Mouse (Mus musculus) midbrain, embryonic 12.5 days (tissue): ENCODE measurements around the gene Kcnc1. TPM values are rescaled to one million over a fixed set of nuclear protein-coding genes. Genes with fewer than 3 reads are reported as not detected.

Source experiments
- ATAC-seq: fragments of 200-750 bp; cut with Nextera tagmentation; 2 replicates; pipeline ENCODE4 v1.8.0; 2017; ENCODE audit warnings: low read depth, moderate TSS enrichment, moderate library complexity; ENCODE audit not compliant: low FRiP score
- H3K27ac ChIP-seq: fragments of 300-500 bp; sonication (generic); replicated peaks from 2 replicates; pipeline ENCODE4 v1.5.1; 2016; ENCODE audit warnings: mild to moderate bottlenecking
- H3K27me3 ChIP-seq: fragments of 300-500 bp; sonication (generic); 2 replicates; pipeline ENCODE4 v1.6.1; 2016; ENCODE audit warnings: mild to moderate bottlenecking
- H3K36me3 ChIP-seq: fragments of 300-500 bp; sonication (generic); 2 replicates; pipeline ENCODE4 v1.6.1; 2016
- H3K4me1 ChIP-seq: fragments of 300-500 bp; sonication (generic); 2 replicates; pipeline ENCODE4 v1.6.1; 2016
- H3K4me2 ChIP-seq: fragments of 300-500 bp; sonication (generic); replicated peaks from 2 replicates; pipeline ENCODE4 v1.6.1; 2016; ENCODE audit warnings: mild to moderate bottlenecking, moderate library complexity
- H3K4me3 ChIP-seq: fragments of 300-500 bp; sonication (generic); 2 replicates; pipeline ENCODE4 v1.5.1; 2016; ENCODE audit warnings: mild to moderate bottlenecking
- H3K9ac ChIP-seq: fragments of 300-500 bp; sonication (generic); replicated peaks from 2 replicates; pipeline ENCODE4 v1.6.1; 2016; ENCODE audit warnings: mild to moderate bottlenecking, moderate library complexity
- H3K9me3 ChIP-seq: fragments of 300-500 bp; sonication (generic); 2 replicates; pipeline ENCODE4 v1.6.1; 2016; ENCODE audit warnings: mild to moderate bottlenecking
- WGBS: fragments of 180-500 bp; shearing (Covaris S2); methylation state at CpG from one replicate; pipeline ENCODE4 v1.1.7; 2016; 5-methylcytosine and 5-hydroxymethylcytosine counted together
- polyA plus RNA-seq: library from polyadenylated mRNA; unstranded; fragments of >200 nt; fragmentation: Nextera tagmentation; extraction: Ambion mirVana; gene quantifications from 2 replicates; pipeline ENCODE4 v1.2.1, GENCODE M21; 2016

The Kcnc1 gene
- polyA plus RNA-seq, 1 experiment from 2014 or later = 7.1 TPM

DNA sequence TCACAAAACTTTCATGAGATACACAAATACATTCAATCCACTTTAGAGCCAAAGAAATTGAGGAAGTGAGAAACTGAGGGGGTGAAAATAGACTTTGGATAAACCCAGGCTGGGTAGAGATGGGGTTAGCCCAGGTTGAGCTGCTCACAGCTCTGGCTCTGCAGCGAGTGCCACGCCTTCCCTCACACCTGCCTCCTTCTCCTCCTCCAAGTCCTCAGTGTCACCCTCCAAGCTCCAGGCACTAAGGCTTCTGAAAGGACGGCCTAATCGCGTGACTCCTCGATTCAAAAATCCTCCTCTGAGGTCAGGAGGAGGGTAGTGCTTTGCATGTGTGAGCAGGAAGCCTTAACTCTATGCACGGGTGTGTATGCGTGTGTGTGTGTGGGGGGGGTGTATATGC is 66.8 kb downstream of the Kcnc1 start:
- H3K4me1 ChIP-seq = peaks cover 7% of the 10 kb centered on the region
- no peak for ATAC-seq
- no peak overlapping the region for H3K27ac ChIP-seq
- no peak overlapping the region for H3K4me3 ChIP-seq
- H3K9ac ChIP-seq = no peak overlapping the region
- H3K36me3 ChIP-seq = no peaks in the 10 kb centered on the region
- H3K4me2 ChIP-seq = no peak overlapping the region
- H3K9me3 ChIP-seq = 0 out of 2 replicates have a peak, but pooled peaks cover 3% of the 10 kb centered on the region
- 88% methylated on average over 8 of the region's 8 CpGs for WGBS
- no peaks in the 10 kb centered on the region for H3K27me3 ChIP-seq

DNA sequence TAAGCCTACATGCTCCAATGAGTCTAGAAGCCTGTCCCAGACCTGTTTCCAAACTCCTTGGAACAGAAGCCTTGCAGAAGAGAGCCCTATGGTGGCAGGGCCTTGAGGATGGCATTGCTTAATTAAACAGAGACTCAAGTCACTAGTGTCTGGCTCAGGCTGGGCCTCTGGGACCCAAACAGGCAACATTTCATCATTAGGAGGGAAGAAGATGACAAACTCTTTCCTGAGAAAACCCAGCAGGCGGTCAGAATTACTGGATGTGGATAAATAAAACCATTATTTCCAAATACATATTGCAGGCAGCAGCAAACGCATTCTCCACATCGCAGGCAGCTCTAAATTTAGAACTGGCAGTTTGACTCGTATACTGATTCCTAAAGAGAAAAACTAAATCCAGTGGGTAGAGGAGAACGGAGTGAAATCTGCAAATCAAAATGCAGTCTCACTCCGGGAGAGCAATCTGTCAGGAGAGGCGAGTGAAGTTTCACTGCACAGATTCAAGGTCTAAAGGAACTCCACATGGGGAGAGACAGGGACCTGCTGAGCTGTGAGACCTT is 70.2 kb downstream of the Kcnc1 start:
- Histone ChIP-seq H3K9ac (no peak overlapping the region), H3K27me3 (no peaks in the 10 kb centered on the region), H3K4me1 (no peaks in the 10 kb centered on the region), H3K4me2 (no peak overlapping the region), H3K9me3 (no peaks in the 10 kb centered on the region), H3K4me3 (no peak overlapping the region), H3K36me3 (no peaks in the 10 kb centered on the region), H3K27ac (no peak overlapping the region)
- no peak for ATAC-seq
- 74% methylated on average over 7 of the region's 7 CpGs for WGBS

DNA sequence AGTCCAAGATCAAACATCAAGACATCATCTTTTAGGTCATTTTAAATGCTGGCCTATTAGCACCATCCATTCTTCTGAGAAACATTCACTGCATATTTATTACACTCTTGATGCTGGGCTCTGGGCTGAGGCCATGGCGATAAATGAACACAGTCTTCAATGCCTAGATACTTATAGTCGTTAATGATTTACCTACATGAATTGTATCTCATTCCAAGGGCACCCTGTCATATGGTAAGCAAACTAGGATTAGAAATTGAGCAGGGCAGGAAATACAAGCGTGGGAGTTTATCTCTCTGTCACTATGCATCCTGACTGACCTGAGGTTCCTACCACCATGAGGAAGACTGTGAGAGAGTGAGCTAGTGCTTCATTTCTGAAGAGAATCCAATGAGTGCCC is 73.2 kb downstream of the Kcnc1 start:
- Histone ChIP-seq H3K9me3 (no peaks in the 10 kb centered on the region), H3K9ac (no peak overlapping the region), H3K27me3 (no peaks in the 10 kb centered on the region), H3K4me3 (no peak overlapping the region), H3K4me2 (no peak overlapping the region), H3K4me1 (0 out of 2 replicates have a peak, but pooled peaks cover 6% of the 10 kb centered on the region), H3K27ac (no peak overlapping the region), H3K36me3 (no peaks in the 10 kb centered on the region)
- 92% methylated on average over 3 of the region's 3 CpGs for WGBS
- ATAC-seq = no peak

DNA sequence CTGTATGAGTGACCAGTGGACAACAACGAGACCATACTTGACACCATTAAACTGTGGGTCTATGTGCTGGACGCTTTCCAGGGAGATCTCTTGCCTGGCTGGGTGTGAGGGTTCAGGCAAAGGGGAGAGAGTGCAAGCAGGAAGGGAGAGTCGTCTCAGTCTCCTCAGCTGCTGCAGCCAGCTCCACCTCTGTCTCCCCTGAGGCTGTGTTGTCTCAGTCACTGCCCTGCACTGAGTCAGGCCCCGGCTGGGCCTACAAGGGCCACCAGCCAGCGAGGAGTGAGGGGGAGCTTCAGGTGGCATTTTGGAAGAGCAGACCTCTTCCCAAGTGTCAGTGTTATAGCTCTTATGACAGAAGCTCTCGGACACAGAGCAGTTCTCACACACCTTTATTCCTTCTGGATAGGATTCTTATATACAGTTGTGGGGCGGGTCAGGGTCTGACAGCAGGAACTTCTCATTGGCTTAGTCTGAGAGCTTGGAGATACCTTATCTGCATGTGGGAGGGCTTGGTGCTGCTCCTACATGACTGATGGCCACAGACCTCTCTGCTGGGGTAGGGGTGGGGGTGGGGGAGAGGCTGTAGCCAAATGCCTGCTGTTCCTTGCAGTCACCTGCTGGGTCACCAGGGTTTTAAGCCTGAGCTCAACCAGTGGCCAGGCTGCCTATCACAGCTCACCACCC is 74.9 kb downstream of the Kcnc1 start:
- H3K4me1 ChIP-seq = 0 out of 2 replicates have a peak, but pooled peaks cover 6% of the 10 kb centered on the region
- WGBS = 73% methylated on average over 7 of the region's 7 CpGs
- H3K4me3 ChIP-seq = no peak overlapping the region
- no peaks in the 10 kb centered on the region for H3K27me3 ChIP-seq
- H3K4me2 ChIP-seq = no peak overlapping the region
- no peak for ATAC-seq
- no peaks in the 10 kb centered on the region for H3K36me3 ChIP-seq
- no peak overlapping the region for H3K27ac ChIP-seq
- H3K9ac ChIP-seq = no peak overlapping the region
- no peaks in the 10 kb centered on the region for H3K9me3 ChIP-seq

DNA sequence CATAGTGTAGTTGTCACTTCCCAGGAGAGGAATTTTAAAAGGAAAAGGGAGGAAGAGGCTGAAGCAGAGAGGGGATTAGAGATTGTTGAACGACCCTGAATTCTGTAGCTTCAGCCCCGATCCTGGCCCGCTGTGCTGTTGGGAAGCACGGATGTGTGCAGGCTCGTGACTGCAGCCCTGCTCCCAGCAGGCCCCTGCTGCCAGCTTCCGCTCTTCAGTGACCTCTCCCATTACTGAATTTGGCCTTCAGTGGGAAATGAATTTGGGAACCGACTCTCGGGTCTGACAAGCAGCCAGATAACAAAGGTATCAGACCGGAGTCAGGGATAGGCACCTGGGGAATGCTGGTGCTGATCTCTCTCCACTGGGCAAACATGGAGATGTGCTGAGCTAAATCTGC is 76.8 kb downstream of the Kcnc1 start:
- H3K4me1 ChIP-seq = 0 out of 2 replicates have a peak, but pooled peaks cover 6% of the 10 kb centered on the region
- H3K9me3 ChIP-seq = no peaks in the 10 kb centered on the region
- H3K36me3 ChIP-seq = no peaks in the 10 kb centered on the region
- no peak overlapping the region for H3K4me3 ChIP-seq
- no peak for ATAC-seq
- no peak overlapping the region for H3K4me2 ChIP-seq
- H3K27me3 ChIP-seq = no peaks in the 10 kb centered on the region
- H3K27ac ChIP-seq = no peak overlapping the region
- no peak overlapping the region for H3K9ac ChIP-seq
- WGBS = 21% methylated on average over 9 of the region's 9 CpGs

DNA sequence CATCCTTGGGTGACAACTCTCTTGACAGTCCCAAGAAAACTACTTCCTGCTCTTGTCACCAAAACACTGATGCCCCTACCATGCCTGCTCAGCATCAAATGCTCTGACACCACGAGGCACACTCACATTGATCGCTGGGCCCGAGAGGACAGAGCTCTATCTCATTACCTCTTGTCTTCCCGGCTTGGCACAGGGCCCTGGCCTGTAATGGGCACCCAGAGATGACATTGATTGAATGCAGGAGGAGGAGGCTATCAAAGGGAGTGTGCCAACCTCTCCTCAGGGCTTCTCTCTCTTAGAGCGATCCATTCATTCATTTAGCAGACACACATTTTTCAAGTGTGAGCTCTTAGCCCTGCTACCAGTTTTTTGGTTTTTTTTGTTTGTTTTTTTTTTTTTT is 79.2 kb downstream of the Kcnc1 start:
- H3K36me3 ChIP-seq = no peaks in the 10 kb centered on the region
- H3K4me2 ChIP-seq = no peak overlapping the region
- WGBS = 92% methylated on average over 5 of the region's 5 CpGs
- no peak for ATAC-seq
- no peaks in the 10 kb centered on the region for H3K9me3 ChIP-seq
- no peak overlapping the region for H3K9ac ChIP-seq
- no peaks in the 10 kb centered on the region for H3K27me3 ChIP-seq
- no peak overlapping the region for H3K4me3 ChIP-seq
- H3K4me1 ChIP-seq = 0 out of 2 replicates have a peak, but pooled peaks cover 6% of the 10 kb centered on the region
- no peak overlapping the region for H3K27ac ChIP-seq

DNA sequence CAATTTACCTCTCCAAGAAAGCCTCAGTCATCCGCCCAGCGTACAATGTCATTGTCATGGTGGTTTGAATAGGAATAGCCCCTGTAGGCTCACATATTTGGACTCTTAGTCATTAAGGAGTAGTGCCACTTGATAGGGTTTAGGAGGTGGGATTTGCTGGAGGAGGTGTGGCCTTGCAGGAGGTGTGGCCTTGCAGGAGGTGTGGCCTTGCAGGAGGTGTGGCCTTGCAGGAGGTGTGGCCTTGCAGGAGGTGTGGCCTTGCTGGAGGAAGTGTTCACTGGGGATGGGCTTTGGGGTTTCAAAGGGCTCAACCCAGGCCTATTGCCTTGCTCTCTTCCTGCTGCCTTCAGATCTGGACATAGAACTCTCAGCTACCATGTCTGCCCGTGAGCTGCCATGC is 81.2 kb downstream of the Kcnc1 start:
- H3K9me3 ChIP-seq = no peaks in the 10 kb centered on the region
- no peak for ATAC-seq
- H3K9ac ChIP-seq = no peak overlapping the region
- no peak overlapping the region for H3K27ac ChIP-seq
- H3K4me1 ChIP-seq = 0 out of 2 replicates have a peak, but pooled peaks cover 6% of the 10 kb centered on the region
- no peak overlapping the region for H3K4me3 ChIP-seq
- no peaks in the 10 kb centered on the region for H3K36me3 ChIP-seq
- H3K4me2 ChIP-seq = no peak overlapping the region
- H3K27me3 ChIP-seq = no peaks in the 10 kb centered on the region
- whole genome bisulfite sequencing = 92% methylated on average over 3 of the region's 3 CpGs

DNA sequence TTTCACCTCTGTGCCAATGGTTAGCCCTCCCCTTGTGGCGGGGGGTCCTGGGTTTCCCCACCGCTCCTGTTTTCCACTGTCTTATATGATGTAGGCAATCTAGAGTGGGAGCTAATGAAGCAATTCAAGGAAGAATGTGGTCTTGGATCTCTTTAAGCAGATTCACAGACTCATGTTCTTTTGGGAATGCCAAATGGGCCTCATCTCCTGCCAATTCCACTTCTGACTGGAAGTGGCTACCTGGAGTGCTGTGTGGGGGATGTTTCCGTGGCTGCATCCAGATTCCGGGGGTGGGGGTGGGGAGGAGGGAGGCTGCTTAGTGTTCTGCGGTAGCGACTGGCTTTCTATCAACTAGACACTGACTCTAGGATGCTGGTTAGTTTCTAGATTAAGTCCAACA is 83.5 kb downstream of the Kcnc1 start:
- Histone ChIP-seq H3K9me3 (no peaks in the 10 kb centered on the region), H3K4me1 (no peaks in the 10 kb centered on the region), H3K27me3 (no peaks in the 10 kb centered on the region), H3K9ac (no peak overlapping the region), H3K4me2 (no peak overlapping the region), H3K36me3 (no peaks in the 10 kb centered on the region), H3K4me3 (no peak overlapping the region), H3K27ac (no peak overlapping the region)
- ATAC-seq = no peak
- 71% methylated on average over 6 of the region's 6 CpGs for WGBS

DNA sequence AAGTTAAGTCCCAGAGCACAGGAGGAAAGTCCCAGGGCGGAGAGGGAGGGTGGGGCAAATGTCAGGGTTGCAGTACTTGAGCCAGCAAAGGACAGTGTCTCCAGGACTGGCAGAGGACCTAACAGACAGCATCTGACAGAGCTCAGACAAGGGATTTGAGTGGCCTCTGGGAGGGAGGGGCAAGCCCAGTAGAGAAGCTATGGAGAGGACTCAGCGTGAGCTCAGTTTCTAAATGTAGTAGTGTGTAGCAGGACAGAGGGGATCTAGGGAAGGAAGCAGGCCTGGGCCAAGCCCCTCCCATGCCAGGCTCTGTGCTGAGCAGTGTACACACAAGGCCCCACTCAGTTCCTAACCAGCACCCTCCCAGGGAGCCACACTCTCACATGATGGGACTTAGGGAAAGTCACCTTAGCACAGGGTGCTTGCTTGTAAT is 85.8 kb downstream of the Kcnc1 start:
- H3K36me3 ChIP-seq = no peaks in the 10 kb centered on the region
- no peak overlapping the region for H3K4me3 ChIP-seq
- WGBS = 72% methylated on average over 2 of the region's 2 CpGs
- H3K4me1 ChIP-seq = no peaks in the 10 kb centered on the region
- no peak for ATAC-seq
- no peak overlapping the region for H3K27ac ChIP-seq
- H3K27me3 ChIP-seq = no peaks in the 10 kb centered on the region
- H3K9ac ChIP-seq = no peak overlapping the region
- no peaks in the 10 kb centered on the region for H3K9me3 ChIP-seq
- no peak overlapping the region for H3K4me2 ChIP-seq

DNA sequence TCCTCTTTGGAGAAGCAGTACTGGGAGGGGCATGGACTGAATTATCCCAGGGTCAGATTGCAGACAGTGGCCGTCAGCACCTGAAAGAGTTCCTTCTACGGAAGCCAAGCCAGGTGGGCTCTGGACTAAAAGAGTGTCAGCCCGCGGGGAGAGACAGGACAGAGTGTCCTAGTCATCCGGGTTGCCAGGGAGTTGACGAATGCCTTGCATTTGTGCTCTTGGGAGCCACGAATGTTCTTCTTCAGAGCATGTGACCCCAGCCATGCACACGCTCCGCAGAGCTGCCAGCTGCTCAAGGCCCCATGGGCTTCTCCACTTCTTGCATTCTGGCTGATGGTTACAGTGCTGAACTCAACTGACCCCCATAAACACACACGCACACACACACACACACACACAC is 86.8 kb downstream of the Kcnc1 start:
- ATAC-seq = no peak
- H3K36me3 ChIP-seq = no peaks in the 10 kb centered on the region
- H3K4me2 ChIP-seq = no peak overlapping the region
- no peak overlapping the region for H3K9ac ChIP-seq
- no peaks in the 10 kb centered on the region for H3K9me3 ChIP-seq
- H3K27ac ChIP-seq = no peak overlapping the region
- H3K27me3 ChIP-seq = no peaks in the 10 kb centered on the region
- H3K4me1 ChIP-seq = no peaks in the 10 kb centered on the region
- 85% methylated on average over 10 of the region's 10 CpGs for WGBS
- H3K4me3 ChIP-seq = no peak overlapping the region

DNA sequence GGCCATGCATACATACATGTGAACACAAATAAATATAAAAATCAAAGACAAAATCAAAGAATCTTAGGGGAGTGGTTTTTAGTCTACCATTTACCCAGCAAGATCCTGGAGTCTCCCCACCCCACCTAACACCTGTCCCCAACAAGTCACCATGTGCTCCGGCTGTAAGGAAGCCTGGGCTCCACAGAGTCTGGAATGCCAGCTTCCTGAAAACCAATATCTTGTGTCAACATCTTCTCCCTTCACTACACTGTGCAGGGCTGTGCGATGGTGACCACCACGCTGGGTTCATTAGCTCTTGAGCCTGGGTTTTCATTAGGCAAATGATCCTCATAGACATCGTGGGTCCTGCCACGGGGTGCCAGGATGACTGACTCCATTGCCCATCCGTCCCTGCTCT is 87.9 kb downstream of the Kcnc1 start:
- Histone ChIP-seq H3K9me3 (no peaks in the 10 kb centered on the region), H3K4me1 (no peaks in the 10 kb centered on the region), H3K36me3 (no peaks in the 10 kb centered on the region), H3K27me3 (no peaks in the 10 kb centered on the region), H3K9ac (no peak overlapping the region), H3K27ac (no peak overlapping the region), H3K4me2 (no peak overlapping the region), H3K4me3 (no peak overlapping the region)
- ATAC-seq = no peak
- WGBS = 89% methylated on average over 6 of the region's 6 CpGs

DNA sequence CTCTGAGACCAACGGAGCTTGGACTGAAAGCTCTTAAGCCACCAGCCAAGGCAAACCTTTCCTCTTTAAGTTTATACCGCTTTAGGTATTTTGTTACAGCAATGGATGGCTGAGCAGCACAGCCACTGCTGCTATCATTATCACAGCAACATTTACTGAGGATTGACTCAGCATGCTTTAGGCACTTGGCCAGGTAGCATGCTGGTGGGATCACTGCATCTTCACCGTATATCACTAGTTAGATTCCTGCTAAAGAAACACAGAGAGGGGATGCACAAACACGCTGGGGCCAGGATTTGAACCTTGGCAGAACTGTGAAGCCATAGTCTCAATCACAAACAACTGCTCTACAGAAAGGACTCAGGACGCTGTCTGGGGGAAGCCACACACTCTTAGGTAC is 90.5 kb downstream of the Kcnc1 start:
- no peak overlapping the region for H3K4me2 ChIP-seq
- no peaks in the 10 kb centered on the region for H3K36me3 ChIP-seq
- no peak overlapping the region for H3K9ac ChIP-seq
- no peak for ATAC-seq
- WGBS = 88% methylated on average over 5 of the region's 5 CpGs
- H3K27ac ChIP-seq = no peak overlapping the region
- H3K4me3 ChIP-seq = no peak overlapping the region
- H3K9me3 ChIP-seq = no peaks in the 10 kb centered on the region
- H3K27me3 ChIP-seq = no peaks in the 10 kb centered on the region
- H3K4me1 ChIP-seq = no peaks in the 10 kb centered on the region

DNA sequence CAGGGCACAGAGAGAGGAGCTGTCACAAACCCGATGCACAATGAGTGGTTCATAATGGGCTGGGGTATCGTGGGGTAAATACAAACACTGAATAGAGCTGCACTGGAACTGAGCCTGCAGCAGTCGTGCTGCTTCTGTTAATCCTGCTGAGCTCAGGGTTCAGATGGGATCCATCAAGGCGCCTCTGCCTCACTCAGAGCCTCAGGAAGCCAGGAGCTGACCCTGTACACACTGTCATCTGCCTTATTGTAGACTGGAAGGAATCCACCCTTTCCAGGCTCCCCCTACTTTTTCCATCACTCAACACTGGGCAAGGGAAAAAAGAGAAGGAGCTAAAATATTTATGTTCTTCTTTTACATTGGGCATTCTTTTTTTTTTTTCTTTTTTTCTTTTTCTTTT is 91.1 kb downstream of the Kcnc1 start:
- Histone ChIP-seq H3K27me3 (no peaks in the 10 kb centered on the region), H3K27ac (no peak overlapping the region), H3K4me2 (no peak overlapping the region), H3K9me3 (no peaks in the 10 kb centered on the region), H3K4me3 (no peak overlapping the region), H3K36me3 (no peaks in the 10 kb centered on the region), H3K4me1 (peaks cover 3% of the 10 kb centered on the region; the same call in 1 of the 2 replicates), H3K9ac (no peak overlapping the region)
- 36% methylated on average over 4 of the region's 4 CpGs for WGBS
- no peak for ATAC-seq
